Mouse (Mus musculus) MEL (cell line): ENCODE data around the gene Bcl3. TPM values are rescaled to one million over a fixed set of nuclear protein-coding genes. Genes with fewer than 3 reads are reported as not detected.
A peak's percentile ranks its signal among the peaks of the same experiment; 100 is the strongest.

ENCODE experiments used
- DNase-seq: peaks from one replicate; pipeline ENCODE4 v3.0.0; 2011; ENCODE audit warnings: low read depth, low spot score
- H3K27ac ChIP-seq: 2 replicates; pipeline ENCODE4 v1.5.1; 2012; ENCODE audit warnings: low read depth, mild to moderate bottlenecking, control low read depth, low read length, moderate library complexity; ENCODE audit not compliant: control insufficient read depth
- H3K27me3 ChIP-seq, 2 experiments: fragments of 150-350 bp in 1 of 2; sonication (generic) in 1 of 2; 2 replicates each; pipeline ENCODE4 v1.6.1; 2012; ENCODE audit warnings: low read length in 2 of 2, mild to moderate bottlenecking in 2 of 2, improper control_type of control experiment in 1 of 2, moderate library complexity in 1 of 2; ENCODE audit not compliant: insufficient read depth in 2 of 2, control insufficient read depth in 1 of 2
- H3K36me3 ChIP-seq, 2 experiments: 2 replicates each; pipeline ENCODE4 v1.6.1; 2012 to 2014; ENCODE audit warnings: low read length in 2 of 2, improper control_type of control experiment in 1 of 2, inconsistent platforms in 1 of 2, mild to moderate bottlenecking in 1 of 2; ENCODE audit not compliant: insufficient read depth in 2 of 2, control insufficient read depth in 1 of 2
- H3K4me1 ChIP-seq, 2 experiments: fragments of 150-350 bp in 1 of 2; sonication (generic) in 1 of 2; 2 replicates each; pipeline ENCODE4 v1.6.1; 2012; ENCODE audit warnings: low read length in 2 of 2, improper control_type of control experiment in 1 of 2, mild to moderate bottlenecking in 1 of 2; ENCODE audit not compliant: insufficient read depth in 2 of 2, control insufficient read depth in 1 of 2
- H3K4me3 ChIP-seq, 2 experiments: fragments of 150-350 bp in 1 of 2; sonication (generic) in 1 of 2; 2 replicates each; pipeline ENCODE4 v1.5.1; 2012; ENCODE audit warnings: low read depth in 2 of 2, low read length in 2 of 2, mild to moderate bottlenecking in 2 of 2, moderate library complexity in 2 of 2, control low read depth in 1 of 2, improper control_type of control experiment in 1 of 2; ENCODE audit not compliant: control insufficient read depth in 1 of 2, insufficient read depth in 1 of 2
- H3K79me2 ChIP-seq: 2 replicates; pipeline ENCODE4 v1.6.1; 2012; ENCODE audit warnings: mild to moderate bottlenecking, low read length, moderate library complexity; ENCODE audit not compliant: control insufficient read depth, poor library complexity, insufficient read depth
- H3K9ac ChIP-seq: 2 replicates; pipeline ENCODE4 v1.6.1; 2012; ENCODE audit warnings: low read depth, mild to moderate bottlenecking, control low read depth, low read length, moderate library complexity; ENCODE audit not compliant: control insufficient read depth, poor library complexity, severe bottlenecking
- H3K9me3 ChIP-seq: fragments of 150-350 bp; sonication (generic); replicated peaks from 2 replicates; pipeline ENCODE4 v1.6.1; 2012; ENCODE audit warnings: mild to moderate bottlenecking, low read length, improper control_type of control experiment, moderate library complexity; ENCODE audit not compliant: insufficient read depth
- BHLHE40 ChIP-seq: IDR thresholded peaks from 2 replicates; pipeline ENCODE4 v1.6.1; 2012; ENCODE audit warnings: low read depth, mild to moderate bottlenecking, inconsistent platforms, low read length, improper control_type of control experiment, borderline replicate concordance
- CHD1 ChIP-seq: IDR thresholded peaks from 2 replicates; pipeline ENCODE4 v1.6.1; 2012; ENCODE audit warnings: low read depth, mild to moderate bottlenecking, inconsistent platforms, low read length, improper control_type of control experiment
- CHD2 ChIP-seq: IDR thresholded peaks from 2 replicates; pipeline ENCODE4 v1.6.1; 2011; ENCODE audit warnings: low read length, improper control_type of control experiment
- CTCF ChIP-seq, 3 experiments: IDR thresholded peaks in 2 of 3; conservative IDR thresholded peaks in 1 of 3; 2 replicates each; pipeline ENCODE4 v1.5.1; 2011 to 2012; ENCODE audit warnings: low read length in 3 of 3, low read depth in 2 of 3, mild to moderate bottlenecking in 2 of 3, improper control_type of control experiment in 1 of 3, inconsistent platforms in 1 of 3, mixed read lengths in 1 of 3, moderate library complexity in 1 of 3; ENCODE audit not compliant: control insufficient read depth in 1 of 3, insufficient read depth in 1 of 3, poor library complexity in 1 of 3, severe bottlenecking in 1 of 3
- E2F4 ChIP-seq: IDR thresholded peaks from 2 replicates; pipeline ENCODE4 v1.6.1; 2011; ENCODE audit warnings: low read depth, low read length, improper control_type of control experiment, borderline replicate concordance
- EP300 ChIP-seq, 2 experiments: IDR thresholded peaks; 2 replicates each; pipeline ENCODE4 v1.6.1; 2011; ENCODE audit warnings: improper control_type of control experiment in 2 of 2, low read length in 2 of 2, low read depth in 1 of 2, mild to moderate bottlenecking in 1 of 2
- GATA1 ChIP-seq: IDR thresholded peaks from 2 replicates; pipeline ENCODE4 v1.6.1; 2011; ENCODE audit warnings: low read depth, low read length, improper control_type of control experiment
- HCFC1 ChIP-seq: IDR thresholded peaks from 2 replicates; pipeline ENCODE4 v1.6.1; 2012; ENCODE audit warnings: low read depth, mild to moderate bottlenecking, inconsistent platforms, low read length, improper control_type of control experiment, moderate library complexity
- JUND ChIP-seq: IDR thresholded peaks from 2 replicates; pipeline ENCODE4 v1.6.1; 2011; ENCODE audit warnings: low read depth, mild to moderate bottlenecking, improper control_type of control experiment, low read length
- MAFK ChIP-seq: IDR thresholded peaks from 2 replicates; pipeline ENCODE4 v1.6.1; 2011; ENCODE audit warnings: low read depth, mild to moderate bottlenecking, low read length, improper control_type of control experiment, borderline replicate concordance
- MAX ChIP-seq: IDR thresholded peaks from 2 replicates; pipeline ENCODE4 v1.6.1; 2011; ENCODE audit warnings: low read length, improper control_type of control experiment
- MEF2A ChIP-seq: IDR thresholded peaks from 2 replicates; pipeline ENCODE4 v1.6.1; 2014; ENCODE audit warnings: low read depth, mild to moderate bottlenecking, inconsistent platforms, low read length, improper control_type of control experiment; ENCODE audit not compliant: poor library complexity, insufficient replicate concordance, severe bottlenecking; ENCODE audit errors: extremely low read depth
- MXI1 ChIP-seq: IDR thresholded peaks from 2 replicates; pipeline ENCODE4 v1.6.1; 2011; ENCODE audit warnings: mild to moderate bottlenecking, low read depth, low read length, improper control_type of control experiment
- MYB ChIP-seq: IDR thresholded peaks from 2 replicates; pipeline ENCODE4 v1.6.1; 2011; ENCODE audit warnings: mild to moderate bottlenecking, low read depth, low read length, improper control_type of control experiment
- MYC ChIP-seq: IDR thresholded peaks from 2 replicates; pipeline ENCODE4 v1.6.1; 2011; ENCODE audit warnings: low read depth, mild to moderate bottlenecking, low read length, improper control_type of control experiment, moderate library complexity
- POLR2AphosphoS2 ChIP-seq: IDR thresholded peaks from 2 replicates; pipeline ENCODE4 v1.6.1; 2011; ENCODE audit warnings: low read length, improper control_type of control experiment
- RAD21 ChIP-seq: IDR thresholded peaks from 2 replicates; pipeline ENCODE4 v1.6.1; 2011; ENCODE audit warnings: mild to moderate bottlenecking, low read depth, low read length, improper control_type of control experiment
- RCOR1 ChIP-seq: IDR thresholded peaks from 2 replicates; pipeline ENCODE4 v1.6.1; 2012; ENCODE audit warnings: low read depth, mild to moderate bottlenecking, inconsistent platforms, low read length, improper control_type of control experiment
- SIN3A ChIP-seq: IDR thresholded peaks from 2 replicates; pipeline ENCODE4 v1.6.1; 2012; ENCODE audit warnings: low read length, improper control_type of control experiment, inconsistent platforms
- SMC3 ChIP-seq: IDR thresholded peaks from 2 replicates; pipeline ENCODE4 v1.6.1; 2011; ENCODE audit warnings: low read depth, low read length, improper control_type of control experiment
- TAL1 ChIP-seq: IDR thresholded peaks from 2 replicates; pipeline ENCODE4 v1.6.1; 2012; ENCODE audit warnings: mild to moderate bottlenecking, inconsistent platforms, low read length, moderate library complexity, mixed read lengths
- TBP ChIP-seq: IDR thresholded peaks from 2 replicates; pipeline ENCODE4 v1.8.0; 2011; ENCODE audit warnings: low read depth, low read length, improper control_type of control experiment
- TCF12 ChIP-seq: IDR thresholded peaks from 2 replicates; pipeline ENCODE4 v1.6.1; 2014; ENCODE audit warnings: low read depth, mild to moderate bottlenecking, inconsistent platforms, low read length, improper control_type of control experiment, moderate library complexity
- USF2 ChIP-seq, 2 experiments: IDR thresholded peaks; 2 replicates each; pipeline ENCODE4 v1.6.1; 2011 to 2012; ENCODE audit warnings: improper control_type of control experiment in 2 of 2, low read length in 2 of 2, borderline replicate concordance in 1 of 2, inconsistent platforms in 1 of 2, low read depth in 1 of 2, mild to moderate bottlenecking in 1 of 2; ENCODE audit not compliant: insufficient read depth in 1 of 2
- ZC3H11A ChIP-seq: IDR thresholded peaks from 2 replicates; pipeline ENCODE4 v1.6.1; 2012; ENCODE audit warnings: low read depth, mild to moderate bottlenecking, inconsistent platforms, low read length, improper control_type of control experiment
- ZKSCAN1 ChIP-seq: IDR thresholded peaks from 2 replicates; pipeline ENCODE4 v1.6.1; 2012; ENCODE audit warnings: low read depth, mild to moderate bottlenecking, inconsistent platforms, low read length, improper control_type of control experiment, moderate library complexity
- ZMIZ1 ChIP-seq: IDR thresholded peaks from 2 replicates; pipeline ENCODE4 v1.6.1; 2012; ENCODE audit warnings: low read depth, mild to moderate bottlenecking, inconsistent platforms, low read length, improper control_type of control experiment, moderate library complexity
- ZNF384 ChIP-seq: IDR thresholded peaks from 2 replicates; pipeline ENCODE4 v1.6.1; 2012; ENCODE audit warnings: low read depth, mild to moderate bottlenecking, inconsistent platforms, low read length, improper control_type of control experiment
- polyA plus RNA-seq, 2 experiments: library from polyadenylated mRNA; stranded (reverse) in 1 of 2; unstranded in 1 of 2; fragments of >175 nt in 1 of 2; fragments of >200 nt in 1 of 2; gene quantifications; 2 replicates each; pipeline versions ENCODE4 v1.2.1 to v1.2.4; 2012; ENCODE audit warnings: low replicate concordance in 2 of 2, low read depth in 1 of 2; ENCODE audit not compliant: insufficient read length in 2 of 2, insufficient read depth in 1 of 2, missing spikeins in 1 of 2
- total RNA-seq: library from RNA; depleted of rRNA; stranded (reverse); fragments of 300-350 nt; gene quantifications from 2 replicates; pipeline ENCODE4 v1.2.3, GENCODE M21; 2012

The Bcl3 gene
- total and polyA plus RNA-seq, 3 experiments = 2.7 to 6.7 TPM; not detected in 1

DNA sequence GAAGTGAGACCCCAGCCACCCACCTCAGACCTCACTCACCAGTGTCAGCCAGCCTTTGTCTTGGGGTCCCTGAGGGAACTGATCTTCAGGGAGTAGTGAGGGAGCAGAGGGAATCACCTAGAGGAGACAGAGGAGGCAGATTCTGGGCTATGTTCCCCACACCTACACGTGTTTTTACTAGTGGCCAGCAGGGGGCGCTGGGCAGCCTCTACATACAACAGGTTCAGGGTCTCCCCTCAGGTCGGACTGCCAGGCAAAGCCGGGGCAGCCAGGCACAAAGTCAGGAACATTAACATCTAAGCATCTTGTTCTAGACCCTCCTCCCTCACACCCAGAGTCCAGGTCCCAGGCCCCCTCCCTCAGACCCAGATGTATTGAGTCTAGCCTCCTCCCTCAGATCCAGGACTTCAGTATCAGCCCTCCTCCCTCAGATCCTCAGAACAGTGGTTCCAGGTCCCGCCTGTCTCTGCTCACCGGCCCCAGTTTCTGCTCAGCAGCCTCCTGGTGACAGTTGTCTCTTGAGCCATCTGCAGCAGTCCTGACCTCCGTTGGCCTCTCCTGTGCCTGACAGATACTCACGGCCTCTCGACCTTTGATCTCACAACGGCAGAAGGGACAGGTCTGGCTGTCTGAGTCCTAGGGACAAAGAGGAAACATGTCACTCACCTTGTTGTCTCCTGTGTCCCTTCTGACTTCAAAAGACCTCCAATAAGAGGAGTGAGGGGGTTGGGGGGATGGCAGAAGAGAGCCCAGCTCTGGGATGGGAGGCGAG lies 37.6 kb downstream of the Bcl3 start:
- Histone ChIP-seq H3K4me1 (no peaks in the 10 kb centered on the region), H3K27me3 (no peaks in the 10 kb centered on the region), H3K9ac (no peak overlapping the region), H3K27ac (no peak overlapping the region), H3K79me2 (no peaks in the 10 kb centered on the region), H3K36me3 (no peaks in the 10 kb centered on the region), H3K9me3 (no peaks in the 10 kb centered on the region), H3K4me3 (no peak overlapping the region)
- DNase-seq = peak; percentile 63
- TF ChIP-seq MEF2A (no peak), JUND (no peak), SMC3 (peak; percentile 45), MYB (no peak), RAD21 (peak; percentile 7; the same call in 1 of the 2 replicates), RCOR1 (no peak), CHD2 (no peak), MYC (peak; percentile 65), USF2 (IDR thresholded peaks at IDR 0.05; ENCODE audit: borderline replicate concordance in 1 of 2, insufficient read depth in 1 of 2, low read depth in 1 of 2, low read length in 2 of 2) (no peak), GATA1 (no peak), TAL1 (no peak), MXI1 (no peak), ZMIZ1 (no peak), CHD1 (no peak), E2F4 (no peak), MAX (peak; percentile 50; the same call in 1 of the 2 replicates), TCF12 (no peak), SIN3A (no peak), TBP (no peak), MAFK (no peak), HCFC1 (no peak), ZKSCAN1 (no peak), EP300 (IDR thresholded peaks at IDR 0.05; ENCODE audit: low read depth in 1 of 2, low read length in 2 of 2) (no peak), ZNF384 (no peak), BHLHE40 (no peak), ZC3H11A (no peak), POLR2AphosphoS2 (no peak), CTCF (IDR thresholded peaks at IDR 0.05 in 2 of 3, conservative IDR thresholded peaks at IDR 0.05 in 1 of 3; ENCODE audit: control insufficient read depth in 1 of 3, insufficient read depth in 1 of 3, low read depth in 2 of 3, low read length in 3 of 3, poor library complexity in 1 of 3, severe bottlenecking in 1 of 3) (peak; percentile 71 to 88 (median 78))
